Mouse (Mus musculus): ENCODE results near the gene Wdr82.

- 0 out of 2 replicates have a peak, but pooled peaks have one; percentile 6 for TF ChIP-seq CTCF (IDR thresholded peaks at IDR 0.05; ENCODE audit: borderline replicate concordance, extremely low read depth, insufficient read depth, insufficient read length)
- no peak for TF ChIP-seq POLR2A (IDR thresholded peaks at IDR 0.05; ENCODE audit: borderline replicate concordance, extremely low read depth, insufficient read depth, insufficient read length, poor library complexity, severe bottlenecking)
Observed at GRCm38 (mm10) chr9:106230734-106231106, 60.0 kb downstream of the Wdr82 start.

Measured in brain, embryonic 14.5 days (tissue).